Mouse (Mus musculus) urinary bladder, postnatal 36 days (tissue): ENCODE data around the gene Hist2h3b.
A peak's percentile ranks its signal among the peaks of the same experiment; 100 is the strongest.
"Not testable (repeated sequence)": the region's sequence is repeated elsewhere in the genome, so short reads cannot be mapped to it uniquely, and the experiment has no call there.

ENCODE experiments used
- DNase-seq, 2 experiments: peaks; one replicate each; pipeline ENCODE4 v3.0.0; 2022; ENCODE audit warnings: low spot score in 2 of 2, mixed read lengths in 1 of 2

The Hist2h3b gene

GRCm38 (mm10) chr3:96238954-96239793 is 29.3 kb upstream of the Hist2h3b start, which contains the start of gene Hist2h3c2:
TSS of gene Hist2h3c2 (minus strand) at chr3:96239127.
- DNase-seq, result peak in 1 of 2 experiments; percentile 43

GRCm38 (mm10) chr3:96239949-96240798 is 28.3 kb upstream of the Hist2h3b start, which contains the start of gene Hist2h2aa2:
TSS of gene Hist2h2aa2 (minus strand) at chr3:96240276.
- peak; percentile 96 to 97 for DNase-seq

GRCm38 (mm10) chr3:96240799-96241197 is 27.7 kb upstream of the Hist2h3b start:
- no peak for DNase-seq

- DNase-seq, result no peak
Observed at GRCm38 (mm10) chr3:96243921-96244572, 24.4 kb upstream of the Hist2h3b start.

GRCm38 (mm10) chr3:96245003-96245886 is 23.2 kb upstream of the Hist2h3b start, which contains the start of gene Hist2h2aa1:
TSS of gene Hist2h2aa1 (plus strand) at chr3:96245497.
- peak; percentile 77 to 88 for DNase-seq

GRCm38 (mm10) chr3:96246018-96246417 is 22.4 kb upstream of the Hist2h3b start:
- DNase-seq, result not testable (repeated sequence)

GRCm38 (mm10) chr3:96246427-96246856 is 22.0 kb upstream of the Hist2h3b start, which contains the start of gene Hist2h3c1:
TSS of gene Hist2h3c1 (plus strand) at chr3:96246685.
- not testable (repeated sequence) for DNase-seq

- DNase-seq, result no peak
Observed at GRCm38 (mm10) chr3:96247356-96248140, 20.9 kb upstream of the Hist2h3b start.

GRCm38 (mm10) chr3:96248141-96249033 is 20.1 kb upstream of the Hist2h3b start:
- no peak for DNase-seq

GRCm38 (mm10) chr3:96249034-96249345 is 19.5 kb upstream of the Hist2h3b start:
- DNase-seq, result no peak

- DNase-seq, result no peak
Observed at GRCm38 (mm10) chr3:96250890-96251289, 17.6 kb upstream of the Hist2h3b start.

- no peak for DNase-seq
Observed at GRCm38 (mm10) chr3:96251787-96252186, 16.7 kb upstream of the Hist2h3b start.

- peak; percentile 43 to 49 for DNase-seq
Observed at GRCm38 (mm10) chr3:96254683-96255355, 13.6 kb upstream of the Hist2h3b start.

- no peak for DNase-seq
Observed at GRCm38 (mm10) chr3:96255926-96256593, 12.4 kb upstream of the Hist2h3b start.

- no peak for DNase-seq
Observed at GRCm38 (mm10) chr3:96257190-96257589, 11.3 kb upstream of the Hist2h3b start.

- no peak for DNase-seq
Observed at GRCm38 (mm10) chr3:96260220-96260619, 8.2 kb upstream of the Hist2h3b start.

- no peak for DNase-seq
Observed at GRCm38 (mm10) chr3:96261623-96262022, 6.8 kb upstream of the Hist2h3b start.
